Mouse (Mus musculus): ENCODE results near the gene Ankrd2.

DNA sequence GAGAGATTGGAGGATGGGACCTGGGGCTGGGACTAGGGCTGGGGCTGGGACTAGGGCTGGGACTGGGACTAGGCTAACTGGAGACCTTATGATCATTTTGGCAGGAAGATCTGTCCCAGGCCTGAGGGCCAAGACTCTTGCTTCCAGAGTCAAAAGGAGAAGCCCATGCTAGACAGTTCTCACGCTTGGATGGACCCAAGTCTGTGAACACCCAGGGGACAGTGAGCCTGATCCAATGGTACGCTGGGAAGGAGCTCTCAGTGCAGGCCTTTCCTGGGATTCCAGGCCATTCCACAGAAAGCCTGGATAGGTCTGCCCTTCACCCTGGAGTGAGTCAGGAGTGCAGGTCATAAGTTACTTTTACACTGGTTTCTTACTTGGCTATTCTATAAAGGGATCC, 39.3 kb downstream of the Ankrd2 start:
- TF ChIP-seq CTCF (conservative IDR thresholded peaks at IDR 0.05; ENCODE audit: low read length): no peak
- TF ChIP-seq POU5F1 (IDR thresholded peaks at IDR 0.05; ENCODE audit: borderline replicate concordance, low read length): no peak

All from E14TG2a.4 (cell line).